Mouse (Mus musculus) layer of hippocampus, postnatal 10 days (tissue): ENCODE data around the gene Ifrd2. TPM values are rescaled to one million over a fixed set of nuclear protein-coding genes. Genes with fewer than 3 reads are reported as not detected.

Experiments used
- DNase-seq, 2 experiments: peaks; one replicate each; pipeline ENCODE4 v3.0.0; 2021; ENCODE audit warnings: low spot score in 2 of 2
- total RNA-seq, 2 experiments: library from RNA; stranded (reverse); gene quantifications; 2 replicates each; pipeline ENCODE4 v1.2.3; 2021

The Ifrd2 gene
- total RNA-seq, 2 experiments from 2014 or later = 13.2 to 14.1 TPM

- no peak for DNase-seq
These were observed 10.9 kb downstream of the Ifrd2 start for GRCm38 (mm10) chr9:107598385-107598784.

GRCm38 (mm10) chr9:107599433-107599832 is 12.0 kb downstream of the Ifrd2 start:
- no peak for DNase-seq

- no peak for DNase-seq
These were observed 12.4 kb downstream of the Ifrd2 start for GRCm38 (mm10) chr9:107599842-107600241.

GRCm38 (mm10) chr9:107600745-107601144 is 13.3 kb downstream of the Ifrd2 start:
- DNase-seq = no peak

- no peak for DNase-seq
These were observed 13.8 kb downstream of the Ifrd2 start for GRCm38 (mm10) chr9:107601275-107601674.

GRCm38 (mm10) chr9:107602068-107602648 is 14.7 kb downstream of the Ifrd2 start:
- peak; percentile 98 to 99 for DNase-seq

- no peak for DNase-seq
These were observed 15.8 kb downstream of the Ifrd2 start for GRCm38 (mm10) chr9:107603251-107603650.

- no peak for DNase-seq
These were observed 17.7 kb downstream of the Ifrd2 start for GRCm38 (mm10) chr9:107605041-107605661.

GRCm38 (mm10) chr9:107606591-107606990 is 19.1 kb downstream of the Ifrd2 start:
- no peak for DNase-seq

GRCm38 (mm10) chr9:107607036-107607435 is 19.6 kb downstream of the Ifrd2 start:
- no peak for DNase-seq

GRCm38 (mm10) chr9:107607653-107608245 is 20.3 kb downstream of the Ifrd2 start:
- DNase-seq = no peak

- no peak for DNase-seq
These were observed 21.4 kb downstream of the Ifrd2 start, which contains the start of gene Sema3b for GRCm38 (mm10) chr9:107608741-107609432. TSS of gene Sema3b (minus strand) at chr9:107609229.

- no peak for DNase-seq
These were observed 22.0 kb downstream of the Ifrd2 start for GRCm38 (mm10) chr9:107609433-107609830.

- no peak for DNase-seq
These were observed 24.2 kb downstream of the Ifrd2 start for GRCm38 (mm10) chr9:107611456-107612190.

- peak; percentile 99 to 100 for DNase-seq
These were observed 24.9 kb downstream of the Ifrd2 start for GRCm38 (mm10) chr9:107612191-107612944.

GRCm38 (mm10) chr9:107612945-107613569 is 25.6 kb downstream of the Ifrd2 start:
- DNase-seq = peak in 1 of 2 experiments; percentile 47

- no peak for DNase-seq
These were observed 27.6 kb downstream of the Ifrd2 start for GRCm38 (mm10) chr9:107615035-107615434.

- DNase-seq = no peak
These were observed 30.0 kb downstream of the Ifrd2 start for GRCm38 (mm10) chr9:107617461-107617860.

- DNase-seq = no peak
These were observed 30.7 kb downstream of the Ifrd2 start for GRCm38 (mm10) chr9:107618098-107618497.
